1 mouse cellular context compared by ENCODE assay signal in the genomic region with DNA sequence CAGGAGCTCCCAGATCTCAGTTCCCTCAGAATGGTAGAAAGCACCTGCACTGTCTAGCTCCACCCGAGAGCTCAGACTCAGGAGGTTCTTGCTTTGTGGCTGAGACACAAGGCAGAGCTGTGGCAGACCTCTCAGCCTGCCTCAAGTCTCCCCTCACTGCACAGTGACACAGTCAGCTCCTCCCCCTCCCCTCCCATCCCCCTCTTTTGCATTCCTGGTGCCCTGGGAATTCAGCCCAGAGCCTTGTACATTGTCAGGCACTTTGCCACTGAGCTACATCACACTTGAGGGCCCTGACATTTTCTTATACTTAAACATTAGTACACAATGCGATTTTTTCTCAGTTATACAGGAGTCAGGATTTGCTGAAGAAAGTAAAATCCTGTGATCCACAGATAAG.
TF ChIP-seq lines count a peak whose summit lies in the region.

No protein-coding gene starts in this region.

TF ChIP-seq in CH12.LX, 34 proteins besides CTCF, POLR2A, EP300 and RAD21 (continued from another document):
- no peak for TF ChIP-seq PAX5 (IDR thresholded peaks at IDR 0.05; ENCODE audit: low read length)
